Mouse (Mus musculus): ENCODE results near the gene Malsu1. TPM values are rescaled to one million over a fixed set of nuclear protein-coding genes. Genes with fewer than 3 reads are reported as not detected.

The Malsu1 gene
- total and polyA plus RNA-seq, 3 experiments: 15.4 to 39.0 (median 34.4) TPM

DNA sequence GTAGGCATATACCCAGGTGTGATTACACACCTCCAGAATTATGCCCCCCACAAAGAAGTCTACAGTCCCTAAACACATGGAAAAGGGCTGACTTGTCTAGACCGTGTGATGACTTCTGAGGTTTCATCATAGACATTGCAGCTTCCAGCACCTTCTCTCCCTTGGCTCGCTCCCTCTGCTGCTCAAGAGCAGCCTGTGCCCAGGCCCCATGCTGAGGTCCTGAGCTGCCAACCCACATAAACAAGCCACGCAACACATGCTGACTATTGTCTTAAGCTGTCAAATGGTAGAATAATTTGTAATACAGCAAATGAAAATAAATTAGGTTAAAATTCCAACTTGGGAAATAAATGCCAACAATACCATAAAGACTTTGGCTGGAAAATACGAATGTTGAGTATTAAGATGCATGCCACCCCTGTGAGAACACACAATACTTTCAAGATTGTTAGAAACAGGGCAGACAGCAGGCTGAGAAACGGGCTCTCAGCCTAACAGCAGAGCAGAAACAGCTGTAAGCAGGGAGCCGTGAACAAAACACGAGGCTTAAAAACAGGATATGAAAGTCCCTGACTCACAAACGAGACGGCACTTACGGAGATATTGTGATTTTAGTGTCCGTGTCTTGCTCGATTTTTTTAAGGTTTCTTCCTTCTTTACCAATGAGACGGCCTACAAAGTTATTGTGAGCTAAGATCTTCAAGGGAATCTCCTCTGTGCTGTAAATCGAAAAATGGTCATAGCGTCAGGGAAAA, 33.3 kb downstream of the Malsu1 start:
- intact Hi-C loops (cut with DNase I): no loop called here
- H3K4me3 ChIP-seq: no peak overlapping the region

DNA sequence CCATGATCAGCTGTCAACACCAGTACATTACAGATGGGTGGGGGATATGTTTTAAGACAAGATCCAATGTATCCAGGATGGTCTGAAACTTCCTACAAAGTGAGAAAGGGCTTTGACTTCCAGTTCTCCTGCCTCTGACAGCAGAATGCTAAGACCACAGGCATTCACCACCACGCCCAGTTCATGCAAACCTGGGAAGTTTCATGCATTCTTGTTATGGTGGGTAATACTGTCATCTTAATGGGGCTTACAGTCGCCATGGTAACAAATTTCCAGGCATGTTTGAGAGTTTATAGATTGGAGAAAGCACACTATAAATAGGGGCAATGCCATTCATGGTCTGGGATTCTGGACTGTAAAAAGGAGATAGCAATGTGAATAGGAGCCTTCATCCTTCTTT, 35.6 kb downstream of the Malsu1 start:
- no peaks in the 10 kb centered on the region for H3K36me3 ChIP-seq (ENCODE audit: control insufficient read depth, insufficient read depth, low read length)
- 96% methylated on average over 2 of the region's 2 CpGs for WGBS

More for the DNA sequence above, 33.3 kb downstream of the Malsu1 start:
- Histone ChIP-seq H3K79me2 (replicated peaks; ENCODE audit: control insufficient read depth, insufficient read depth, low read length) (no peaks in the 10 kb centered on the region), H3K27me3 (ENCODE audit: control insufficient read depth, insufficient read depth, low read length) (no peaks in the 10 kb centered on the region), H3K4me1 (ENCODE audit: control insufficient read depth, insufficient read depth, low read length) (no peaks in the 10 kb centered on the region), H3K27ac (no peak overlapping the region), H3K9ac (ENCODE audit: low read depth, low read length) (no peak overlapping the region), H3K36me3 (ENCODE audit: control insufficient read depth, insufficient read depth, low read length) (no peaks in the 10 kb centered on the region)
- no peak for DNase-seq
- no peak for TF ChIP-seq CTCF (IDR thresholded peaks at IDR 0.05)
- 81% methylated on average over 15 of the region's 15 CpGs for WGBS

DNA sequence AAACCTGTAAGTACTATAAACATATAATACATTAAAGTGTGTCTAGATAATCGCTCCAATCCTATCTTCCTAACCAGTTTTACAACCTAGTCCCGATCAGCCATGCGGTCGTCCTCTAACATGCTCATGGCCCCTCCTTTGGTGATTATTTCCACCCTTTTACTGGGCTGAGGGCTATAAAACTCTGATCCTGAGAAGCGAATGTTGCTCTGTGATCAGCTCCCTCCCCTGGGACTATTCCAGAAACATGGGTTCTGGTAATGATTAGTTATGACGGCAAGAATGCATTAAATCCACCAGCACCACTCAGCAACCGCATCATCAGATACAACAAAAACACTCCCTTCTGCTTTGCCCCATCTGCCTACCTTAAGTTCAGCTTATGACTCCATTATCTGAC, 40.3 kb downstream of the Malsu1 start:
- H3K27ac ChIP-seq: no peak overlapping the region
- no peaks in the 10 kb centered on the region for H3K27me3 ChIP-seq (ENCODE audit: control insufficient read depth, insufficient read depth, low read length)
- WGBS: 94% methylated on average over 7 of the region's 7 CpGs
- no peak overlapping the region for H3K4me3 ChIP-seq
- H3K4me1 ChIP-seq (ENCODE audit: control insufficient read depth, insufficient read depth, low read length): no peaks in the 10 kb centered on the region
- TF ChIP-seq CTCF (IDR thresholded peaks at IDR 0.05): no peak
- TF ChIP-seq POLR2A (IDR thresholded peaks at IDR 0.05; ENCODE audit: insufficient read depth, low read depth, low read length): no peak
- no peak for TF ChIP-seq EP300 (IDR thresholded peaks at IDR 0.05; ENCODE audit: insufficient read depth, low read depth, low read length)
- H3K9ac ChIP-seq (ENCODE audit: low read depth, low read length): no peak overlapping the region
- no peak for DNase-seq
- H3K79me2 ChIP-seq (replicated peaks; ENCODE audit: control insufficient read depth, insufficient read depth, low read length): no peaks in the 10 kb centered on the region
- intact Hi-C loops (cut with DNase I): no loop called here
- no peaks in the 10 kb centered on the region for H3K36me3 ChIP-seq (ENCODE audit: control insufficient read depth, insufficient read depth, low read length)

More for the DNA sequence above, 35.6 kb downstream of the Malsu1 start:
- Histone ChIP-seq H3K79me2 (replicated peaks; ENCODE audit: control insufficient read depth, insufficient read depth, low read length) (no peaks in the 10 kb centered on the region), H3K9ac (ENCODE audit: low read depth, low read length) (no peak overlapping the region), H3K4me1 (ENCODE audit: control insufficient read depth, insufficient read depth, low read length) (no peaks in the 10 kb centered on the region), H3K27ac (no peak overlapping the region), H3K4me3 (no peak overlapping the region), H3K27me3 (ENCODE audit: control insufficient read depth, insufficient read depth, low read length) (no peaks in the 10 kb centered on the region)
- no peak for DNase-seq
- no peak for TF ChIP-seq CTCF (IDR thresholded peaks at IDR 0.05)
- TF ChIP-seq EP300 (IDR thresholded peaks at IDR 0.05; ENCODE audit: insufficient read depth, low read depth, low read length): no peak
- TF ChIP-seq POLR2A (IDR thresholded peaks at IDR 0.05; ENCODE audit: insufficient read depth, low read depth, low read length): no peak
- intact Hi-C loops (cut with DNase I): no loop called here

- Histone ChIP-seq H3K79me2 (replicated peaks; ENCODE audit: control insufficient read depth, insufficient read depth, low read length) (no peaks in the 10 kb centered on the region), H3K4me3 (no peak overlapping the region), H3K27ac (no peak overlapping the region), H3K27me3 (ENCODE audit: control insufficient read depth, insufficient read depth, low read length) (no peaks in the 10 kb centered on the region), H3K4me1 (ENCODE audit: control insufficient read depth, insufficient read depth, low read length) (no peaks in the 10 kb centered on the region), H3K36me3 (ENCODE audit: control insufficient read depth, insufficient read depth, low read length) (no peaks in the 10 kb centered on the region), H3K9ac (ENCODE audit: low read depth, low read length) (no peak overlapping the region)
- intact Hi-C loops (cut with DNase I): no loop called here
- TF ChIP-seq EP300 (IDR thresholded peaks at IDR 0.05; ENCODE audit: insufficient read depth, low read depth, low read length) (no peak), CTCF (IDR thresholded peaks at IDR 0.05) (no peak), POLR2A (IDR thresholded peaks at IDR 0.05; ENCODE audit: insufficient read depth, low read depth, low read length) (no peak)
- WGBS: 84% methylated on average over 6 of the region's 6 CpGs
- DNase-seq: no peak
Measured at GRCm38 (mm10) chr6:49114457-49114856, 40.9 kb downstream of the Malsu1 start.

DNA sequence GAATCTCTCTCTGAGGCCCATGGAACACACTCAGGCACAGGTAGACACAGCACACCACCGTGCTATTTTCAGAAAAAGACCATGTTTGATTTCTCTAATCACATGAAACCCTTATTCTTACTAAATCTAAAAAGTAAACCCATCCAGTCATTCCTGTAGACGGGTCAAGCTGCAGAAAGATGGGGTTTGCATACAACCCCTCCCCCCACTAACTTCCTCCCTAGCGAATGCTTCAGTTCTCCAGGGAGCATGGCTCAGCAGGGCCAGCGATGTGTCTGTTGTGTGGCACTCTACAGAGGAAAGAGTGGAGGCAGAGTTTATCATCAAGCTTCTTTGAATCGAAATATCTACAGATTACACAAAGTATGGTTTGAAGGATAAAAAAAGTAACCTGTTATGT, 42.0 kb downstream of the Malsu1 start:
- H3K4me1 ChIP-seq (ENCODE audit: control insufficient read depth, insufficient read depth, low read length): no peaks in the 10 kb centered on the region
- H3K36me3 ChIP-seq (ENCODE audit: control insufficient read depth, insufficient read depth, low read length): no peaks in the 10 kb centered on the region
- no peak overlapping the region for H3K4me3 ChIP-seq
- H3K27me3 ChIP-seq (ENCODE audit: control insufficient read depth, insufficient read depth, low read length): no peaks in the 10 kb centered on the region
- no peak overlapping the region for H3K9ac ChIP-seq (ENCODE audit: low read depth, low read length)
- TF ChIP-seq EP300 (IDR thresholded peaks at IDR 0.05; ENCODE audit: insufficient read depth, low read depth, low read length) (no peak), POLR2A (IDR thresholded peaks at IDR 0.05; ENCODE audit: insufficient read depth, low read depth, low read length) (no peak), CTCF (IDR thresholded peaks at IDR 0.05) (no peak)
- intact Hi-C loops (cut with DNase I): no loop called here
- WGBS: 45% methylated on average over 5 of the region's 5 CpGs
- no peak for DNase-seq
- no peak overlapping the region for H3K27ac ChIP-seq
- no peaks in the 10 kb centered on the region for H3K79me2 ChIP-seq (replicated peaks; ENCODE audit: control insufficient read depth, insufficient read depth, low read length)

DNA sequence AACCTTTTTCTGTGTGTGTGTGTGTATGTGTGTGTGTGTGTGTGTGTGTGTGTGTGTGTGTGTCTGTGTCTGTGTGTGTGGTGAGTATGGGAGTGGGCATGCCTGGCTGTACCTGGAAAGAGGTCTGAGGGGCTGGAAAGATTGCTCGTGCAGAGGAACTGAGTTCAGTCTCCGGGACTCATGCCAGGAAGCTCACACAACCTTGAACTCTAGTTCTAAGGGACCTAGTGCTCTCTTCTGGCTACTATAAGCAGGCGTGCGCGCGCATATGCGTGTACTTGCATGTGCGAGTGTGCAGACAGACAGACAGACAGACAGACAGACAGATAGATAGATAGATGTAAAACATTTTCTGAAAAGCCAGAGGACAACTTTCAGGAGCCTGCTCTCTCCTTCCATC, 42.6 kb downstream of the Malsu1 start:
- H3K36me3 ChIP-seq (ENCODE audit: control insufficient read depth, insufficient read depth, low read length): no peaks in the 10 kb centered on the region
- TF ChIP-seq CTCF (IDR thresholded peaks at IDR 0.05) (no peak), POLR2A (IDR thresholded peaks at IDR 0.05; ENCODE audit: insufficient read depth, low read depth, low read length) (no peak), EP300 (IDR thresholded peaks at IDR 0.05; ENCODE audit: insufficient read depth, low read depth, low read length) (no peak)
- H3K79me2 ChIP-seq (replicated peaks; ENCODE audit: control insufficient read depth, insufficient read depth, low read length): no peaks in the 10 kb centered on the region
- no peak overlapping the region for H3K9ac ChIP-seq (ENCODE audit: low read depth, low read length)
- WGBS: 79% methylated on average over 8 of the region's 8 CpGs
- intact Hi-C loops (cut with DNase I): no loop called here
- H3K27ac ChIP-seq: no peak overlapping the region
- H3K27me3 ChIP-seq (ENCODE audit: control insufficient read depth, insufficient read depth, low read length): no peaks in the 10 kb centered on the region
- no peaks in the 10 kb centered on the region for H3K4me1 ChIP-seq (ENCODE audit: control insufficient read depth, insufficient read depth, low read length)
- no peak for DNase-seq
- no peak overlapping the region for H3K4me3 ChIP-seq

All from heart, adult 2 months (tissue).